Mouse (Mus musculus) ovary, adult 18-20 months (tissue): Measurements from ENCODE around the gene Csmd2.
"Not testable (repeated sequence)": the region's sequence is repeated elsewhere in the genome, so short reads cannot be mapped to it uniquely, and the experiment has no call there.

Source experiments
- DNase-seq: peaks from one replicate; pipeline ENCODE4 v3.0.0; 2022; ENCODE audit warnings: low spot score, mixed read lengths

The Csmd2 gene

DNA sequence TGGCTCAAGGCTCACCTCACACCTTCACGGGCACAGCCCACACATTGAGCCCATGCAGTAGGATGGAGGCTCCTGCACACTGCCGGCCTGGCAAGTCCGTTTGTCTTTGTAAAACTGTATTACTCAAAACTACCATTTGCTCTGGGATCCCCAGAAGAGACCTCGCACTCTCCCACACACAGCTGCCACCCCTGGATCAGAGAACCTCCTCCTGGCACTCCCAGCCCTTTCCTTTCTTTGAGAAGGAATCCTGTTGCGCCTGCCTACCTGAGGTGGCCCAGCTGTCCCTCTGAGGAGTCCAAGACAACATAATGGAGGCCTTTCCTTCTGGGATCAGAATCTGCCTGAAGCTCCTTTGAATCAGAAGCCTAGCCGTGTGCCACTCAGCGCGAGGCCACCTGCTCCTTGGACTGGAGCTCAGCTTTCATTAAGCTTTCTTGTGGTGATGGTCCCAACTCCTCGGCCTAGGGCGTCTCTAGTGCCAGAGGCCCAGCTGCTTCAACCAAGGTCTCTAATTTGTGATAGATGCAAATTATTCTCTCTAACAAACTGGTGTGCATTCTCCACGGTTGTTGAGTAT is 502.0 kb downstream of the Csmd2 start:
- DNase-seq: no peak

GRCm38 (mm10) chr4:128492055-128492454 is 504.4 kb downstream of the Csmd2 start:
- no peak for DNase-seq

DNA sequence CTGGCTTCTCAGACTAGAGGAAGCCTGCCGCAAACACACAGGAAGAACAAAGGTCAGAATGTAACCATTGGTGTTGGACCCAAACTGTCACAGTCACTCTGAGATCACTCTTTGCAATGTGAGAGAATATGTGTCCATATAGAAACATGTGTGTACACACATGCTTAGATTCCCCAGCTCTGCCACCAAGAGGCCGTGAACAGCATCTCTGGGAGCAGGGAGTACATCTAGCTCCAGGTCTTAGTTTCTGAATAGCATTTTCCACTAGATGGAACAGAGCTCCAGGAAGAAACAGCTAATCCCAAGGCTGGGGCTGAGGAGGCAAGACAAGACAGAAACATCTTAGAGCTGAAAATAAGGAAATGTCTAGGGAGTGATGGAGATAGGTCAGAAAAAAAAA is 512.3 kb downstream of the Csmd2 start:
- no peak for DNase-seq

- DNase-seq: no peak
Observed at GRCm38 (mm10) chr4:128506878-128507277, 519.2 kb downstream of the Csmd2 start.

DNA sequence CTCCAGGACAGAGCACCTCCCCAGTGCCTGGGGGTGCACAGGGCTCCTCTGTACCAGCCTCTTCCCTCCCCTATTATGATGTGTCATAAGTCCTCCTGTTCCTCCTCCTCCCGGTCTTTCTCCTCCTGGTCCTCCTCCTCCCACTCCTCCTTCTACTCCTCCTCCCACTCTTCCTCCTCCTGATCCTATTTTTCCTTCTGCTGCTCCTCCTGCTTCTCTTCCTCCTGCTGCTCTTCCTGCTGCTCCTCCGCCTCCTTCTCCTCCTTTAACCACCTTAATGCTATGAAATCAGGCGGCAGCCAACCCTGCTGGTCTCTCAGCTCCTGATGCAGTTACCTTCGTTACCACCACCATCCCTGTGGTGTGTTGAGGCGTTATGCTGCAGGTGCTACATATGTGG is 522.2 kb downstream of the Csmd2 start:
- DNase-seq: no peak

DNA sequence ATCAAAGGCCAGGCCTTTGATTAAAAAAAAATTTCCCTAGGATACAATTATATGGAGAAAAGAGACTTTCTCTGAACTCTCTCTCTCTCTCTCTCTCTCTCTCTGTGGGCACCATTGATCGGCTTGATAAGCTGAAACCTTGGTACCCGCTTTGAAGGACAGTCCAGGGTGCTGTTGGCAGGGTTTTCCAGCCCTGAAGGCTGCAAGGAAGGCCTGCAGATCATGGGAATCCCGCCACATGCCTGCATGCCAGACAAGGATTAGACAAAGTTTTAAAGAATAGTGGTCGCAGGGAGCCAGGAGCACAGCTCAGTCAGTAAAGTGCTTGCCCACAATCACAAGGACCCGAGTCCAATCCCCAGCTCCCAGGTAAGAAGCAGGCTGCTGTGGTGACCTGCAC is 526.8 kb downstream of the Csmd2 start:
- peak; percentile 51 for DNase-seq

DNA sequence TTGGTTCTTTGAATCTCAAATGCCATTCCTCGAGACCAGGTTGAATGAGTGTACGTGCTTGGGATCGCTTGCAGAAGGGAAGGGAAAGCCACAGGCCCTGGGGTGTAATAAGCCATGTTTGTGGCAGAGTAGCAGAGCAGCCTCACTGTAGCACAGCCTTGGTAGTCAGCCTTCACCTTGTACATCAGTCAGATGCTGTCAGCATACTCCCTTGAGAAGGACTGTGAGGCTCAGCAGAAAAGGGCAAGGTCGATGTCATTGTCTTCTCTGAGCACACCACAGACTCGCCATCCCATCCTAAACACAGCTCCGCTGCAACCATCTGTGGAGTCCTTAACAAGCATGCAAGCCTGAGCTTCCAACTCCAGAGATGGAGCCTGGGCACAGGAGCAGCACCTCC is 533.6 kb downstream of the Csmd2 start:
- DNase-seq: no peak

- DNase-seq: no peak
Observed at GRCm38 (mm10) chr4:128543378-128543777, 555.7 kb downstream of the Csmd2 start.

DNA sequence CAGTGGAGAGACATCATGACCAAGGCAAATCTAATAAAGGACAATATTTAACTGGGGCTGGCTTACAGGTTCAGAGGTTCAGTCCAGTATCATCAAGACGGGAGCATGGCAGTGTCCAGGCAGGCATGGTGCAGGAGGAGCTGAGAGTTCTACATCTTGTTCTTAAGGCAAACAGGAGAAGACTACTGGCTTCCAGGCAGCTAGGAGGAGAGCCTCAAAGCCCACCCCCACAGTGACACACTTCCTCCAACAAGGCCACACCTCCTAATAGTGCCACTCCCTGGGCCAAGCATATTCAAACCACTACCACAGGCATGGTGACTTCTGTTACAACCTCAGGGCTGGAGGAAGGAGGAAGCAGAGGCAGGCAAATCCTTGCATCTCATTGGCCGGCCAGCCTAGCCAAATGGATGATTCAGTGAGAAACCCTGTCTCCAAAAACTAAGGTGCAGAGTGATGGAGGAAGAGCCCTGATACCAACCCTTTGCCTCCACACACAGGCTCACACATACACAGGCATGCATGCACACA is 556.4 kb downstream of the Csmd2 start:
- not testable (repeated sequence) for DNase-seq

- DNase-seq: no peak
Observed at GRCm38 (mm10) chr4:128550756-128551155, 563.1 kb downstream of the Csmd2 start.

DNA sequence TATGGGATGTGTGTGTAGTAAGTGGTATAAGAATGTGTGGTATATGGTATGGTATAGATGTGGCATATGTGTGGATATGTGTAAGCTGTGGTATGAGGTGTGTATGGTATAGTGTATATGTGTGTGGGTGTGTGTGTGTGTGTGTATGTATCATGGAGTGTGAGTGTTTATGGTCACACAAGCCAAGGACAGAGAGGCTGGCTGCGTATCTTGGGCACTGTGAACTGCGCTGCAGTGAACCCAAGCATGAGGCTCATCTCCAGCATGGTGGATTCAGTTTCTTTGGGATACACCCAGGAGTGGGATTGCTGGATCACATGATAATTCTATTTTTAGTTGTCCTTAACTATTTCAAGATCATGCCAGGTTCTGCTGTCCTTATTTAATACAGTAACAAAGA is 566.5 kb downstream of the Csmd2 start:
- no peak for DNase-seq

DNA sequence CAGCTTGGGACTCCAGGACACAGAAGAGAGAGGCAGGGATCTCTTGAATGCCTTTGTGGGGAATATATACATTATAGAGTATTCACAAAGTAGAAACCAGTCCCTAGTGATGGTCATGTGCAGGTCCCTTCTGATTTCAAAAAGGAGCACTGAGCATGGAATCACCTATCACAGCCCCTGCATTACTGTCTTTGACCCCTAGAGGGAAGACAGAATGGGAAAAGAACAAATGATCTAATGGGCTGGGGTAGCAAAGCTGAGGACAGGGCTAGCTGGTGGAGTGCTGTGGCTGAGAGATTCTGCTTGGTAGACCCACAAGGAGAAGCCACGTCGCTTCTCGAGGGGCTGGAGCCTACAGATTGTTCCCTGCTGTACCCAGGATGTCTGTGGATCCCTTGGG is 572.7 kb downstream of the Csmd2 start:
- DNase-seq: no peak

DNA sequence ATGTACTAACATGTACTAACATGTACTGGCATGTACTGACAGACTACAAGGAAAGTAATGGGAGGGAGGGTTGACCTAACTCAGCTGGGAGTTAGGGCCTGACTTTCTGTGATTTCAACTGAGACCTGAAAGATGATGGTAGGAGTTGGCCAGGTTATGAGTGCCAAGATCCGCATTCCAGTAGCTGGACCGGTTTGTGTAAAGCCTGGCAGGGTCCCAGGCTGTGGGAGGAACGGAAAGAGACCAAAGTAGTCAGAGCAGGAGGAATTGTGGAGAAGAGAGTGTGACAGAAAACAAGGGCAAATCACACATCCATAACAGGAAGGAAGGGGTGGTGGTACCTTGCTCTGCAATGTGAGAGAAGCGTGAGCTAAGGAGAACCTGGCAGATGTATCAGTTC is 588.2 kb downstream of the Csmd2 start:
- DNase-seq: peak; percentile 16

GRCm38 (mm10) chr4:128579182-128579581 is 591.5 kb downstream of the Csmd2 start:
- no peak for DNase-seq

DNA sequence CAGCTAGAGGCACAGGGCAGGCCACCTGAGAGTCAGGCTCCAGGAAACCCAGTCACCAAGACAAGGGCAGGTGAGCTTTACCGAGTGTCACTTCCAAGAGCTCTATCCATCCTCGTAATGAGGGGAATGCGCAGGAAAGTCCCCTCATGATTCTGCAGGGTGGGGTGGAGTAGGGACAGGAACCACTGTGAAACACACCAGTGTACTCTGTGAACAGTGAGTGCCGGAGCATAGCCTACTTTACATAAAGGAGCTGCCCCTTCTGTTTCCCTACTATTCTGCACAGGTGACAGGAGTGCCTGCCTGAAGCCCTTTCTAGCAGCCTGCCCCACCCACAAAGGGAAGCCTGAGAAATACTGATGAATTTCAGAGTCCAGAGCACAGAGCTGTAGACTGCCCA is 605.6 kb downstream of the Csmd2 start:
- no peak for DNase-seq

- no peak for DNase-seq
Observed at GRCm38 (mm10) chr4:128594062-128594461, 606.4 kb downstream of the Csmd2 start.

GRCm38 (mm10) chr4:128597801-128598560 is 610.3 kb downstream of the Csmd2 start:
- no peak for DNase-seq

GRCm38 (mm10) chr4:128606586-128606985 is 618.9 kb downstream of the Csmd2 start:
- no peak for DNase-seq

DNA sequence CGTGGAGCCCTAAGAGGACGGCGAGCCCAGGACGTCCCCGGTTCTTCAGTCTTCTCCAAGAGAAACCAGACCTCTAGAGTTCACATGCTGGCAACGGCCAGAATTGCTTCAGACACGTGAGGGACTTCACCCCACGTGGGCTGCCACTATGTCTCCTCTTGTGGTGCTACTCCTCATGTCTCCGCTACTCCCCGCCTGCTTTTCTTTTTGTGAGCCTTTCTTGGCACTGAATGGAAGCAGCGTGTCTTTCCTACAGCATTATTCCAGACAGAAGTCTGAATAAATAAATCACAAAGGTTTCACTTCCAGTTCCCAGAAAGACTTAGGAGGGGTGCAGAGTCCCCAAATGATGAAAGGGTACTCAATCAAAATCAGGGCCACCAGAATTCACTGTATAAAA is 620.0 kb downstream of the Csmd2 start:
- no peak for DNase-seq

- no peak for DNase-seq
Observed at GRCm38 (mm10) chr4:128609276-128609924, 621.7 kb downstream of the Csmd2 start.

DNA sequence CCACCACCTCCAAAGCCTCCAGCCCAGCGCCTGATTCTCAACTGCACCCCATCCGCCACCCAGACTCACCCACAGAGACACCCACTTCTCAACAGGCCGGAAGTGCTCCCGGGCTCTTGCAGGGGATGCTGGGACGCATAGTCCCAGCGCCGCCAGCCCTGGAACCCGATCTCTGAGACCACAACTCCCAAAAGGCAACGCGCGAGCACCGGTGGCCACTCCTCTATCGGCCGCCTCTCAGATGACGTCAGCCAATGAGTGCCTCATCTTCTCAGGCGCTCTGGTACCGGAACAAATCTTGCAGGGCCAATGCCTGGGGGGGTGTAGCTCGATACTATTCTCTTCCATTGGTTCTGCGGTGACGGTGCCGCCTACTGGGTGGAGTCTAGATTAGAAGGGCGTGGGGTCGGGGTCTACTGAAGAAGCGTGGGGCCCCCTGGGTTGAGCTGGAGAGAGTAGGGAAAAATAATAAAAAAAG is 622.3 kb downstream of the Csmd2 start, which contains the start of gene Zscan20:
Gene Zscan20 (minus strand): TSS at position 174 of the 478 bp plus-strand sequence.
- DNase-seq: peak; percentile 97

DNA sequence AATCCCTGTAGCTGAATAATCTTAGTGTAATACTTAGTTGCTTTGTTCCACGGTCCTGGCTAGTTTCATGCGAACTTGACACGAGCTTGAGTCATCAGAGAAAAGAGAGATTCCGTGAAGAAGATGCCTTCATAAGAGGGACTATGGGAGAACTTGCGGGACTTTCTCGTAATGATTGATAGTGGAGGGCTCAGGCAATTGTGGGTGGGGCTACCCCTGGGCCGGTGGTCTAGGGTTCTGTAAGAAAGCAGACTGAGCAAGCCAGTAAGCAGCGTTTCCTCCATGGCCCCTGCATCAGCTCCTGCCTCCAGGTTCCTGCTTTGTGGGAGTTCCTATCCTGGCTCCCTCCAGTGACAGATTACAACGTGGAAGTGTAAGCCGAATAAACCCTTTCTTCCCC is 623.0 kb downstream of the Csmd2 start:
- no peak for DNase-seq

GRCm38 (mm10) chr4:128611726-128612125 is 624.1 kb downstream of the Csmd2 start:
- not testable (repeated sequence) for DNase-seq
